Mouse (Mus musculus) megakaryocyte, embryonic 14.5 days (primary cell): ENCODE data around the gene Ptges3l. TPM values are rescaled to one million over a fixed set of nuclear protein-coding genes. Genes with fewer than 3 reads are reported as not detected.

Source experiments
- H3K27me3 ChIP-seq: replicated peaks from 2 replicates; pipeline ENCODE3; 2012; ENCODE audit warnings: inconsistent platforms
- H3K36me3 ChIP-seq: replicated peaks from 2 replicates; pipeline ENCODE3; 2012; ENCODE audit warnings: low read length, inconsistent platforms, mixed read lengths
- H3K4me1 ChIP-seq: 2 replicates; pipeline ENCODE4 v1.6.1; 2012; ENCODE audit warnings: inconsistent platforms
- H3K4me3 ChIP-seq: replicated peaks from 2 replicates; pipeline ENCODE3; 2012; ENCODE audit warnings: moderate library complexity, mild to moderate bottlenecking, inconsistent platforms
- H3K9me3 ChIP-seq: 2 replicates; pipeline ENCODE4 v1.6.1; 2012; ENCODE audit warnings: inconsistent platforms
- FLI1 ChIP-seq: IDR thresholded peaks from 2 replicates; pipeline ENCODE4 v1.6.1; 2012; ENCODE audit warnings: low read length, inconsistent platforms, mixed read lengths
- GATA1 ChIP-seq: IDR thresholded peaks from 3 replicates; pipeline ENCODE4 v1.6.1; 2012; ENCODE audit warnings: mixed read lengths, low read length, inconsistent platforms, borderline replicate concordance
- polyA plus RNA-seq: library from polyadenylated mRNA; stranded (reverse); fragments of >175 nt; gene quantifications from 2 replicates; pipeline ENCODE4 v1.2.3, GENCODE M21; 2012; ENCODE audit warnings: low replicate concordance; ENCODE audit not compliant: insufficient read depth

Gene Ptges3l
- polyA plus RNA-seq, 1 experiment: 2.8 TPM

- Histone ChIP-seq H3K27me3 (no peaks in the 10 kb centered on the region), H3K9me3 (no peaks in the 10 kb centered on the region), H3K36me3 (peaks cover 77% of the 10 kb centered on the region), H3K4me1 (peaks cover 29% of the 10 kb centered on the region), H3K4me3 (no peak overlapping the region)
- TF ChIP-seq GATA1: no peak
Measured at GRCm38 (mm10) chr11:101431327-101431726, 6.2 kb upstream of the Ptges3l start.

- no peak for TF ChIP-seq FLI1
- no peak for TF ChIP-seq GATA1
- Histone ChIP-seq H3K4me1 (peaks cover 45% of the 10 kb centered on the region), H3K9me3 (no peaks in the 10 kb centered on the region), H3K27me3 (no peaks in the 10 kb centered on the region), H3K4me3 (peak overlapping the region; percentile 99), H3K36me3 (peaks cover 33% of the 10 kb centered on the region)
Measured at GRCm38 (mm10) chr11:101426165-101426564, 1.0 kb upstream of the Ptges3l start.

GRCm38 (mm10) chr11:101424105-101424851 lies 855 bp downstream of the Ptges3l start, which contains the start of gene Gm27029:
Gm27029 (minus strand) TSS chr11:101424796.
- Histone ChIP-seq H3K9me3 (no peaks in the 10 kb centered on the region), H3K4me3 (peak within 1 kb of the TSS; percentile 99), H3K36me3 (peaks cover 14% of the 10 kb centered on the region), H3K4me1 (peaks cover 55% of the 10 kb centered on the region), H3K27me3 (no peaks in the 10 kb centered on the region)
- TF ChIP-seq FLI1 (no peak), GATA1 (no peak)

GRCm38 (mm10) chr11:101420148-101420547 lies 5.0 kb downstream of the Ptges3l start:
- Histone ChIP-seq H3K27me3 (no peaks in the 10 kb centered on the region), H3K9me3 (no peaks in the 10 kb centered on the region), H3K4me3 (no peak overlapping the region), H3K4me1 (peaks cover 49% of the 10 kb centered on the region), H3K36me3 (peaks cover 3% of the 10 kb centered on the region)
- TF ChIP-seq FLI1 (no peak), GATA1 (no peak)

- TF ChIP-seq GATA1: no peak
- TF ChIP-seq FLI1: no peak
- Histone ChIP-seq H3K36me3 (peaks cover 3% of the 10 kb centered on the region), H3K4me1 (peaks cover 48% of the 10 kb centered on the region), H3K9me3 (no peaks in the 10 kb centered on the region), H3K27me3 (no peaks in the 10 kb centered on the region), H3K4me3 (no peak overlapping the region)
Measured at GRCm38 (mm10) chr11:101419610-101420009, 5.5 kb downstream of the Ptges3l start.

- Histone ChIP-seq H3K9me3 (no peaks in the 10 kb centered on the region), H3K4me1 (peaks cover 42% of the 10 kb centered on the region), H3K4me3 (no peak overlapping the region), H3K27me3 (no peaks in the 10 kb centered on the region), H3K36me3 (peaks cover 5% of the 10 kb centered on the region)
- no peak for TF ChIP-seq FLI1
- TF ChIP-seq GATA1: no peak
Measured at GRCm38 (mm10) chr11:101418991-101419390, 6.1 kb downstream of the Ptges3l start.

GRCm38 (mm10) chr11:101417101-101417855 lies 7.9 kb downstream of the Ptges3l start, which contains the start of gene Aarsd1:
Aarsd1 (minus strand) TSS chr11:101417615.
- no peaks in the 10 kb centered on the region for H3K27me3 ChIP-seq
- H3K9me3 ChIP-seq: no peaks in the 10 kb centered on the region
- TF ChIP-seq FLI1: no peak
- no peak for TF ChIP-seq GATA1
- H3K4me1 ChIP-seq: peaks cover 36% of the 10 kb centered on the region
- H3K36me3 ChIP-seq: peaks cover 20% of the 10 kb centered on the region
- H3K4me3 ChIP-seq: peak within 1 kb of the TSS; percentile 98

GRCm38 (mm10) chr11:101416433-101417100 lies 8.6 kb downstream of the Ptges3l start:
- no peaks in the 10 kb centered on the region for H3K27me3 ChIP-seq
- peaks cover 31% of the 10 kb centered on the region for H3K4me1 ChIP-seq
- H3K36me3 ChIP-seq: peaks cover 25% of the 10 kb centered on the region
- TF ChIP-seq GATA1 (no peak), FLI1 (no peak)
- no peaks in the 10 kb centered on the region for H3K9me3 ChIP-seq
- peak overlapping the region; percentile 98 for H3K4me3 ChIP-seq

GRCm38 (mm10) chr11:101415306-101415705 lies 9.8 kb downstream of the Ptges3l start:
- TF ChIP-seq FLI1 (no peak), GATA1 (no peak)

GRCm38 (mm10) chr11:101395110-101395509 lies 30.0 kb downstream of the Ptges3l start:
- H3K9me3 ChIP-seq: peaks cover 4% of the 10 kb centered on the region
- H3K27me3 ChIP-seq: peaks cover 12% of the 10 kb centered on the region
- H3K4me3 ChIP-seq: no peak overlapping the region
- H3K36me3 ChIP-seq: no peaks in the 10 kb centered on the region
- TF ChIP-seq GATA1: no peak
- TF ChIP-seq FLI1: no peak
- peaks cover 19% of the 10 kb centered on the region for H3K4me1 ChIP-seq

More at GRCm38 (mm10) chr11:101415306-101415705, 9.8 kb downstream of the Ptges3l start:
- Histone ChIP-seq H3K4me3 (no peak overlapping the region), H3K27me3 (no peaks in the 10 kb centered on the region), H3K4me1 (peaks cover 31% of the 10 kb centered on the region), H3K36me3 (peaks cover 37% of the 10 kb centered on the region), H3K9me3 (no peaks in the 10 kb centered on the region)
